Mouse (Mus musculus) cerebellum, adult 18-20 months (tissue): ENCODE measurements around the gene Wdr81.

Experiments
- DNase-seq, 2 experiments: peaks; one replicate each; pipeline ENCODE4 v3.0.0; 2021

Gene Wdr81

DNA sequence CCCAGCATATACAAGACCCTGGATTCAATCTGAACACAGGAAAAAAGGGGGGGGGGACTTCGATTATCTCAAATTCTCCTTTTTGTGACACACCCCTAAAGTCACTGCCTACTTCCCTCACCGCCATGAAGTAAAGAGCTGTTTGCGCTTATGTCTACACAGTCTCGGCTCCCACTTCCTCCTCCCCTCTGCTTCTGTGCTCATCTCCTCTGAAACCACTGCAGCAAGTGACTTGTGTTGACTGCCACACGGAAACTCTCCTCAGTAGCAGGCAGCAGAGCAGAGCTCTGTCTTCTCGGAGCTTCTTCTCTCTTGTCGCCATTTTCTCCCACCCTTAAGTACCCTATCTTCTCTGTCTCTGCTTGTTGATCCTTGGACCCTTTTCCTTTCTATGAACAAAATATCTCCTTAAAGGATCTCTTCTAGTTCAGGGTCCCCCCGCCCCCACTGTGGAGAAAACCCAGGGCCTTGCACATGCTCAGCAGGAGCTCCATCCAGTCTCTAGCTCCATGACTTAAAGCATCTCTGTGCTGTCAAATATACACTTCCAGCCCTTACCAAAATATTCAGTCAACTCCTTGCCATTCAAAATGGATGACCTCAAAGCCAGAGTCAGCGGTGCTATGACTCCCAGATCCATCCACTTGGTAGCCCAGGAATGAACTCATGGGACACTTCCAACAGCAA is 25.4 kb downstream of the Wdr81 start:
- no peak for DNase-seq

GRCm38 (mm10) chr11:75424459-75424858 is 30.1 kb downstream of the Wdr81 start:
- no peak for DNase-seq

DNA sequence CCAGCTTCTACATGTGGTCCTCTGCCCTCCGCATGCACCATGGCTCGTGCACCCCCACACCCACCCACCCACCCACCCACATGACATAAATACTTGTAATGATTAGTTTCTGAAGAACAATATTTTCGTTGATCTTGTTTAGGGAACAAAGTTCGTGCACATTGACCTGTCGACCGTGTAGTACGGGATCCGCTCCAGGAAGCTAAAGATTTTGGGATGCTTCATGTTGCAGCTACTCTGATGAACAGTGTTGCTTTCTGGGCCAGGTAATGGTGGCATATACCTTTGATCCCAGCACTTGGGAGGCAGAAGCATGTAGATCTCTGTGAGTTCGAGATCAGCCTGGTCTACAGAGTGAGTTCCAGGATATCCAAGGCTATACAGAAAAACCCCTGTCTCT is 30.5 kb downstream of the Wdr81 start:
- DNase-seq = no peak

GRCm38 (mm10) chr11:75423091-75423490 is 31.4 kb downstream of the Wdr81 start:
- no peak for DNase-seq

GRCm38 (mm10) chr11:75422013-75422792 is 32.3 kb downstream of the Wdr81 start, which contains the start of gene Serpinf1:
TSS of gene Serpinf1 (minus strand) at chr11:75422701.
- no peak for DNase-seq

DNA sequence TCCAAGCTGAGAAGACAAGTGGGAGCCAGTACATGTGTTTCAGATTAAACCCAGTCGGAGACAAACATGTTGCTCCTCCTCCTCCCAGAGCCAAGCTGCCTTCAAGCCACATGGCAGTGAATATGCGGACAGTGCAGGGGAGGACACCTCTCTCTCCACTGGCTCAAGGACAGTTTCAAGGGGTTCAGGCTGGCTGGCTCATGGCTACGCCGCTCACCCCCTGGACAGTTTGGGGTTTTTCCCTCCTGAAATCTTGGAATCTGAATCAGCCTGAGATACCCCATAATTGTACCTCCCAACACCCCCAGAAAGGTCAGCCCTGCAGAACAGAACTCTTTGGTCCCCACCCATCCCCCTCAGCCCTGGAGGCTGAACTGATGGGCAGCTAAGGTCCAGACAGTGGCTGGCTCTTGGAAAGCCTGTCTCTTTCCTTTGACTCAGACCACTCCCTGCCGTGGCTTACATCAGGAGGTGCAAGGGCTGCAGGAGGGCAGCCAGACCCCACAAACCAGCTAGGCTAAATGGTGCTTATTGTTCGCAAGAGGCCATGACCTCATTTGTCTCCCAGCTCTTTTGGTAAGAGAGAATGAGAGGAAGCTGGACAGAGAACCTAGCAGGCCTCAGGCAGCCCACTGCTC is 33.0 kb downstream of the Wdr81 start:
- DNase-seq = no peak

GRCm38 (mm10) chr11:75420810-75421374 is 33.6 kb downstream of the Wdr81 start:
- DNase-seq = no peak

DNA sequence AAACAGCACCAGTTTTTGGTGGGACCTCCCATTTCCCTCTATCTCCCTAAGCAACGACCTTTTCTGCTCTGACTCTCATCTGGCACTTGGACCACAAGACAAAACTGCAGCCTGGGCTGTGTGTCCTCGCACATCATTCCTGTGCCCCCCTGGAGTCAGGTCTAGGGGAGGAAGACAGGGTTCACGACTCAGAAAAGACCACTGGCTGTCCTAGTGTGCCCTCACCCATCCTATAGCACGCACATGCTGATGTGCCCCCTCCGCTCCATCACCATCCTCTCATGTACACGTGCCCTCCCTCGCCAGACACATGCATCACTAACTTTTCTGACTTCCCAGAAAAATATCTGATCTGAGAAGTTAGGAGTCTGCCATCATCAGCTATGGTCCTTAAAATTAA is 34.5 kb downstream of the Wdr81 start:
- no peak for DNase-seq

DNA sequence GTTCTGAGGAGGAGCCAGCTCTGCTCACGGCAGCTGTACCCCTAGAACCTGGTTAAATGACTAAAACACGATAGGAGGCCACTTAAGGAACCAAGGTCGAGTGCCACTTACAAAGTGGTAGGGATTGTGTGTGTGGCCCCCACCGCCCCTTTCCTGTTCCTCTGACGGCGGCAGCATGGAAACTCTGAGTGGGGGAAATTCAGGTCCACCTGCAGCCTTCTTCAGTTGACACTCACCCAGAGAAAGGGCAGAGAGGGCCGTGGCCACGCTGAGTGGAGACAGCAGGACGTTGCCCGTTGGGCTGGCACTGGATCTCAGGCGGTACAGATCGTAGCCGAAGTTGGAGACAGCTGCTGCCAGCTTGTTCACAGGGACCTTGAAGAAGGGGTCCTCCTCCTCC is 38.5 kb downstream of the Wdr81 start:
- no peak for DNase-seq

DNA sequence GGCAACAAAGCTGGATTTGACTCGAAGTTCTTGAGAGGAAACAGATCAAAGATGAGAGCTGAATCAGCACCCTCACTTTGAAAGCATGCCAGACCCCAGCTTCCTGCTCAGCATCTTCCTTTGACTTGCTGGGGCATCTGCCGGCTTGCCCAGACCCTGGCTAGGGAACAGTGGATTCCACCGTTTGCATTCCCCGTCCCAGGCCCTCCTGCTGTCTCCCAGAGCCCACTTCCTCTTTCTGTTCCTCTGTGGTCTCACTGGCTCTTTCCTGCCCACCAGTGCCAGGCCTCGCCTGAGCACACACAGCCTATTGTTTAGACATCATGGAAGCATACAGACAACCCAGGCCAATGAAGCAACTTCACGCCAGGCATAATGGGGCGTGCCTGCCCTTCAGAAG is 39.4 kb downstream of the Wdr81 start:
- DNase-seq = no peak

DNA sequence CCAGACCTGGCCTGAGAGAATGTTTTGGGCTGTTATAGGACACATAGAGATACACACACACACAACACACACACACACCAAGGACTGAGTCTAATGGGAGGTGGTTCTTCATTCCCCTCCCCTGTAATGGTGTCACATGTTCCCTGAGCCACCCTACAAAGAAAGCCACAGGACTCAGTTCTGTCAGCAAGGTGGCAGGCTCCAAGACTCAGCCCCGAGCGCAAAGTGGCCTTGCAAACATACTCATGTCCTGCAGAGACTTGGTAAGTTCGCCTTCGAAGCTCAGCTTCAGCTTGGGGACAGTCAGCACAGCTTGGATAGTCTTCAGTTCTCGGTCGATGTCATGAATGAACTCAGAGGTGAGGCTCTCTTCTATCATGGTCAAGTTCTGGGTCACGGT is 43.9 kb downstream of the Wdr81 start:
- no peak for DNase-seq

GRCm38 (mm10) chr11:75409679-75410575 is 44.6 kb downstream of the Wdr81 start:
- no peak for DNase-seq

GRCm38 (mm10) chr11:75406865-75407264 is 47.7 kb downstream of the Wdr81 start:
- DNase-seq = peak in 1 of 2 experiments; percentile 16

GRCm38 (mm10) chr11:75406104-75406503 is 48.4 kb downstream of the Wdr81 start:
- no peak for DNase-seq

- DNase-seq = peak; percentile 27 to 28
These were observed 49.7 kb downstream of the Wdr81 start for GRCm38 (mm10) chr11:75404801-75405200.

DNA sequence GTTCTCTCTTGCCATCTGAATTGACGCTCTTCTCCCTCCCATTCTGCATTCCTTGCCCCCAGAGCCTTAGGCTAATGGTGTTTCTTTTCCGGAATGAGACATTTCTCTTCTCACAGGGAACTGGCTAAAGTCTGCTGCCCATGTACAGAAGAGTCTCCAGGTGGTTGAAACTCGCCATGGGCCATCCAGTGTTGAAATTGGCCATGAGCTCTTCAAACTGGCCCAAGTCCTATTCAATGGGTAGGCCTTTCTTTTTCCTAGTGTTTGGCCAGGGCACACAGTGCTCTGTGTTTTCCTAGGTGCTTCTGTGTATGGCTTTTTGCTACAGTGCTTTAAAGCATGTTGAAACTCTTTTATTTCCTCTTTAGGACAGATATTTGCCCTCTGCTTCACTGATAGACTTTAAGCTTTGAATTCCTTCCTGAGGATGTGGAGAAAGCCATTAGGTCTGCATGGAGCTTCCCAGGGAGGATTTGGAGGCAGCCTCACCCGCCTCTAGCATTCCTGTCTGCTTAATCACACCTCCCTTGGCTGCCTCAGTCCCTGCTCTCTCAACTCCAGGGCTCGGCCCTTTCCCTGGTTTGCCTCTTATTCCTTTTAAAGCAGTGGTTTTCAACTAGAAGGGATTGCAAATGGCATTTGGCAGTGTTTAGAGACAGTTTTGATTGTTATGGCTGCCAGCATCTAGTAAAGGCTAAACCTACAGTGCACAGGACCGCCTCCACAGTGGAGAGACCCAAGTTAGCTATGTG is 51.0 kb downstream of the Wdr81 start:
- no peak for DNase-seq

DNA sequence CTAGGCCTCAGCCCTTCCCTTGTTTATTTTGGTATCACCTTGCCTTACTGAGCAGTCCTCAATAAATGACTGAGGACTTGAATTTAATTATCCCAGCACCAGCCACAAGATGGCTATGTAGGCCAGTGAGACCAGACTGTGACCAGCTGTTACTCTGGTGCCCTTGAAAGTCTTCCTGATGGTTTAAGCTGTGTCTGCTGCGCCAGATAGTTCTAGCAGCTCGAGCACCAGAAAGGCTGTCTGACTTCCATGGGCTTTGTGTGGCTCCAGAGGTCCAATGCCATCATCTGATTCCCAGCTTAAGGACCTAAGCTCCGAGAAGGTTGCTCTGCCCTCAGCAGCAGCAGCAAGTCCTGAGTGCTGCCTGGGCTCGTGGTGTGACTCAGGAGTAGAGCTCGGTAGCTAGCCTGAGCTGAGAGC is 52.2 kb downstream of the Wdr81 start:
- DNase-seq = peak; percentile 31 to 46

DNA sequence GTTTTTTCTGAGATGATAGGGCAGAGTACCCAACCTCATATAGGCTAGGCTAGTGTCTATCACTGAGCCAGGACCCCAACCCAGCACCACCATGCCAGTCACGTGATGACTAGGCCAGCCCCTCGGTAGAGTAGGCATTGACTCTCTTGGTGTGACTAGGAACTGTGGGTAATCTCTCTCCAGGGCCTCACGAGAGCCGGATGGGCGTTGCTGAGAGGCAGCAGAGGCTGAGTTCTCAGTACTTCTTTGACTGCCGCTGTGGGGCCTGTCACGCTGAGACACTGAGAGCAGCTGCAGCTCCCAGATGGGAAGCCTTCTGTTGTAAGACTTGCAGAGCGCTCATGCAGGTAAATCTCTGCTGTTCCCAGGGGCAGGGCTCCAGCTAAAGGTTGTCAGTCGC is 54.4 kb downstream of the Wdr81 start:
- peak; percentile 32 to 43 for DNase-seq

- peak; percentile 56 to 60 for DNase-seq
These were observed 55.1 kb downstream of the Wdr81 start for GRCm38 (mm10) chr11:75399411-75399841.

DNA sequence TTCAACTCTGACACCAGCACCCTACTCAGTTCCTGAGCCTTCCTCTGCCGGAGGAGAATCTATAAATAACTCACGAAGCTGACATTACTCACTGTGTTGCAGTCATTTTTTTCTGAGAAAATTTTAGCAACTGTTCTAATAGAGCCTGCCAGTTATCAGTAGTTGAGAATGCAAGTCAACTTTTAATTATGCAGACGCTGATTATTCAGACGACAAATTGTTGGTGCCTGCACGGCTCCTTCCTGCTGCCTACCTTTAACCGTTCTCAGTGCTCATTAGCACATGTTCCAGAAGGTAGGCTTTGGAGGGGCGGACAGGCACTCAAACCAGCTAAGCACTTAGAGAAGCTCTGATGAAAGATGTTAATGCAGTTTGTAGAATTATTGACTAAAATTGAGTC is 57.1 kb downstream of the Wdr81 start:
- no peak for DNase-seq

- DNase-seq = no peak
These were observed 58.9 kb downstream of the Wdr81 start for GRCm38 (mm10) chr11:75395611-75396010.
